Mouse (Mus musculus) heart, embryonic 14.5 days (tissue): ENCODE data around the gene Akap1. TPM values are rescaled to one million over a fixed set of nuclear protein-coding genes. Genes with fewer than 3 reads are reported as not detected.

Experiments
- ATAC-seq: fragments of 200-750 bp; cut with Nextera tagmentation; 2 replicates; pipeline ENCODE4 v1.8.0; 2017; ENCODE audit warnings: low read depth, moderate TSS enrichment; ENCODE audit not compliant: insufficient number of reproducible peaks, insufficient read depth, low FRiP score
- H3K27ac ChIP-seq, 2 experiments: fragments of 200-500 bp in 1 of 2; fragments of 300-500 bp in 1 of 2; sonication (generic) in 1 of 2; replicated peaks in 1 of 2; 2 replicates each; pipeline ENCODE4 v1.5.1; 2012 to 2014; ENCODE audit warnings: low read depth in 2 of 2, low read length in 2 of 2, control low read depth in 1 of 2, mild to moderate bottlenecking in 1 of 2, mixed read lengths in 1 of 2; ENCODE audit not compliant: control insufficient read depth in 1 of 2, insufficient read depth in 1 of 2
- H3K27me3 ChIP-seq: fragments of 300-500 bp; sonication (generic); 2 replicates; pipeline ENCODE4 v1.6.1; 2014; ENCODE audit warnings: mild to moderate bottlenecking, low read length, control low read depth; ENCODE audit not compliant: control insufficient read depth, insufficient read depth
- H3K36me3 ChIP-seq: fragments of 300-500 bp; sonication (generic); 2 replicates; pipeline ENCODE4 v1.6.1; 2014; ENCODE audit warnings: mild to moderate bottlenecking, control low read depth, low read length, mixed read lengths; ENCODE audit not compliant: control insufficient read depth, insufficient read depth
- H3K4me1 ChIP-seq, 2 experiments: fragments of 200-500 bp in 1 of 2; fragments of 300-500 bp in 1 of 2; sonication (generic) in 1 of 2; 2 replicates each; pipeline ENCODE4 v1.6.1; 2012 to 2014; ENCODE audit warnings: low read length in 2 of 2, control low read depth in 1 of 2, mixed read lengths in 1 of 2; ENCODE audit not compliant: control insufficient read depth in 2 of 2, insufficient read depth in 2 of 2
- H3K4me2 ChIP-seq: fragments of 300-500 bp; sonication (generic); 2 replicates; pipeline ENCODE4 v1.6.1; 2014; ENCODE audit warnings: mild to moderate bottlenecking, low read length
- H3K4me3 ChIP-seq, 2 experiments: fragments of 200-500 bp in 1 of 2; fragments of 300-500 bp in 1 of 2; sonication (generic) in 1 of 2; 2 replicates each; pipeline ENCODE4 v1.5.1; 2012 to 2014; ENCODE audit warnings: low read length in 2 of 2, mild to moderate bottlenecking in 2 of 2, control low read depth in 1 of 2, low read depth in 1 of 2, moderate library complexity in 1 of 2; ENCODE audit not compliant: control insufficient read depth in 1 of 2, insufficient read depth in 1 of 2
- H3K9ac ChIP-seq: fragments of 300-500 bp; sonication (generic); 2 replicates; pipeline ENCODE4 v1.6.1; 2014; ENCODE audit warnings: mild to moderate bottlenecking, low read length
- H3K9me3 ChIP-seq: fragments of 300-500 bp; sonication (generic); 2 replicates; pipeline ENCODE4 v1.6.1; 2016; ENCODE audit warnings: low read length, control low read depth; ENCODE audit not compliant: control insufficient read depth
- WGBS: fragments of 180-500 bp; shearing (Covaris S2); extraction: QIAGEN DNeasy Blood & Tissue Kit; methylation state at CpG from one replicate; pipeline ENCODE4 v1.1.7; 2014; 5-methylcytosine and 5-hydroxymethylcytosine counted together
- polyA plus RNA-seq: library from polyadenylated mRNA; unstranded; fragments of >200 nt; fragmentation: Nextera tagmentation; extraction: Ambion mirVana; gene quantifications from 2 replicates; pipeline ENCODE4 v1.2.1, GENCODE M21; 2014

Akap1 gene
- polyA plus RNA-seq, 1 experiment from 2014 or later = 42.0 TPM

- H3K4me2 ChIP-seq = peak overlapping the region; percentile 76
- H3K9ac ChIP-seq = peak overlapping the region; percentile 60
- no peak for ATAC-seq
- no peak overlapping the region for H3K27ac ChIP-seq
- H3K4me3 ChIP-seq = peak overlapping the region; percentile 42
- H3K27me3 ChIP-seq = 0 out of 2 replicates have a peak, but pooled peaks cover 4% of the 10 kb centered on the region
- 4% methylated on average over 10 of the region's 10 CpGs for WGBS
- no peaks in the 10 kb centered on the region for H3K9me3 ChIP-seq
- no peaks in the 10 kb centered on the region for H3K36me3 ChIP-seq
- peaks cover 0 to 3% of the 10 kb centered on the region in 2 experiments; a peak in 1 of 4 replicates for H3K4me1 ChIP-seq
Observed at GRCm38 (mm10) chr11:88873667-88874030, 9.3 kb upstream of the Akap1 start.

GRCm38 (mm10) chr11:88873027-88873666 is 8.8 kb upstream of the Akap1 start:
- Histone ChIP-seq H3K9ac (peak overlapping the region; percentile 60), H3K4me3 (peak overlapping the region; percentile 42), H3K4me2 (peak overlapping the region; percentile 76), H3K36me3 (no peaks in the 10 kb centered on the region), H3K9me3 (no peaks in the 10 kb centered on the region), H3K27me3 (0 out of 2 replicates have a peak, but pooled peaks cover 4% of the 10 kb centered on the region), H3K4me1 (peaks cover 0 to 3% of the 10 kb centered on the region in 2 experiments; a peak in 1 of 4 replicates), H3K27ac (no peak overlapping the region)
- 4% methylated on average over 20 of the region's 20 CpGs for WGBS
- no peak for ATAC-seq

- Histone ChIP-seq H3K4me1 (peaks cover 0 to 3% of the 10 kb centered on the region in 2 experiments; a peak in 2 of 4 replicates), H3K9me3 (no peaks in the 10 kb centered on the region), H3K27me3 (0 out of 2 replicates have a peak, but pooled peaks cover 4% of the 10 kb centered on the region), H3K4me2 (no peak overlapping the region), H3K9ac (no peak overlapping the region), H3K4me3 (no peak overlapping the region), H3K27ac (no peak overlapping the region), H3K36me3 (no peaks in the 10 kb centered on the region)
- ATAC-seq = no peak
- 79% methylated on average over 2 of the region's 2 CpGs for WGBS
Observed at GRCm38 (mm10) chr11:88869443-88869842, 5.1 kb upstream of the Akap1 start.

- Histone ChIP-seq H3K27me3 (no peaks in the 10 kb centered on the region), H3K4me3 (peak overlapping the region; percentile 74 to 87), H3K27ac (peak overlapping the region; percentile 69 to 90), H3K4me2 (peak overlapping the region; percentile 94), H3K4me1 (peaks cover 8 to 31% of the 10 kb centered on the region in 2 experiments), H3K9ac (peak overlapping the region; percentile 93), H3K9me3 (no peaks in the 10 kb centered on the region), H3K36me3 (no peaks in the 10 kb centered on the region)
- 1% methylated on average over 45 of the region's 49 CpGs for WGBS
- ATAC-seq = peak; percentile 35; the same call in 1 of the 2 replicates
Observed at GRCm38 (mm10) chr11:88863904-88864457, 405 bp downstream of the Akap1 start.

GRCm38 (mm10) chr11:88863071-88863903 is 1.1 kb downstream of the Akap1 start:
- no peaks in the 10 kb centered on the region for H3K9me3 ChIP-seq
- H3K4me2 ChIP-seq = peak overlapping the region; percentile 94
- peak overlapping the region; percentile 93 for H3K9ac ChIP-seq
- WGBS = 1% methylated on average over 32 of the region's 32 CpGs
- H3K27ac ChIP-seq = peak overlapping the region; percentile 69 to 90
- H3K36me3 ChIP-seq = no peaks in the 10 kb centered on the region
- H3K4me1 ChIP-seq = peaks cover 8 to 31% of the 10 kb centered on the region in 2 experiments
- H3K27me3 ChIP-seq = no peaks in the 10 kb centered on the region
- H3K4me3 ChIP-seq = peak overlapping the region; percentile 74 to 87
- no peak for ATAC-seq

- H3K27me3 ChIP-seq = no peaks in the 10 kb centered on the region
Observed at GRCm38 (mm10) chr11:88862355-88862754, 2.0 kb downstream of the Akap1 start.

GRCm38 (mm10) chr11:88861060-88861459 is 3.3 kb downstream of the Akap1 start:
- peak overlapping the region; percentile 25; the same call in 1 of the 2 replicates for H3K9ac ChIP-seq
- H3K36me3 ChIP-seq = no peaks in the 10 kb centered on the region
- H3K27ac ChIP-seq = no peak overlapping the region
- no peaks in the 10 kb centered on the region for H3K27me3 ChIP-seq
- peak overlapping the region; percentile 37 for H3K4me2 ChIP-seq
- no peaks in the 10 kb centered on the region for H3K9me3 ChIP-seq
- no peak for ATAC-seq
- 21% methylated on average over 3 of the region's 3 CpGs for WGBS
- H3K4me3 ChIP-seq = no peak overlapping the region
- H3K4me1 ChIP-seq = peaks cover 23 to 49% of the 10 kb centered on the region in 2 experiments

More at GRCm38 (mm10) chr11:88862355-88862754, 2.0 kb downstream of the Akap1 start:
- no peaks in the 10 kb centered on the region for H3K36me3 ChIP-seq
- 72% methylated on average over 2 of the region's 2 CpGs for WGBS
- 0 out of 4 replicates have a peak overlapping the region, but pooled peaks of 1 of the 2 experiments have one; percentile 90 for H3K27ac ChIP-seq
- peak overlapping the region; percentile 93 for H3K9ac ChIP-seq
- H3K9me3 ChIP-seq = no peaks in the 10 kb centered on the region
- no peak for ATAC-seq
- H3K4me2 ChIP-seq = peak overlapping the region; percentile 94
- peaks cover 11 to 36% of the 10 kb centered on the region in 2 experiments for H3K4me1 ChIP-seq
- peak overlapping the region; percentile 74 to 87; a peak in 3 of 4 replicates for H3K4me3 ChIP-seq
